Mouse (Mus musculus): ENCODE measurements around the gene Sntg2.

GRCm38 (mm10) chr12:30244194-30244593, 129.0 kb downstream of the Sntg2 start:
- TF ChIP-seq CTCF (IDR thresholded peaks at IDR 0.05; ENCODE audit: control insufficient read depth, insufficient read depth, insufficient replicate concordance, low read depth, low read length) (no peak), POLR2A (IDR thresholded peaks at IDR 0.05; ENCODE audit: control insufficient read depth, low read depth, low read length) (no peak)
